Mouse (Mus musculus) left cerebral cortex, adult 18-20 months (tissue): ENCODE data around the gene Dcdc2a. TPM values are rescaled to one million over a fixed set of nuclear protein-coding genes. Genes with fewer than 3 reads are reported as not detected.

Source experiments
- DNase-seq, 2 experiments: peaks; one replicate each; pipeline ENCODE4 v3.0.0; 2021 to 2022; ENCODE audit warnings: low spot score in 2 of 2, mixed read lengths in 1 of 2
- total RNA-seq, 2 experiments: library from RNA; stranded (reverse); gene quantifications; 2 replicates each; pipeline ENCODE4 v1.2.3; 2021

Gene Dcdc2a
- total RNA-seq, 2 experiments from 2014 or later = 9.1 to 9.6 TPM

DNA sequence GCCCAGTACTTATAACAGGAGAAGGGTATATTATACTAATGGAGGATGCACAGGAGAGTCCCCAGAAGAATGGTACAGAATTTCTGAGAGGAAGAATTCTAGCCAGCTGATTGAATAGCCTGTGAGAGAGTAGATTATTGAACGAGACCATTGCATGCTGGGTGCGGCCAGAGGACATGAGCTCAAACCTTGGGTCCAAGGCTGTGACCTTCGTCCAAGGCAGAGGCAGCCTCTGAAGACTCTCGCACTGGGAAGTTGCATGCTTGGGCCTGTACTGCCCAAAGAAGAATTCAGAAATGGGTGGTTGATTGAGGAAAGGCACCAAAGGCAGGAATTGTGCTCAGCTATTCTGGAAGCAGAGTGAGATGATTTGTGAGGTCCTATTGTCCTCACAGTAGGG, 38.0 kb downstream of the Dcdc2a start:
- no peak for DNase-seq

DNA sequence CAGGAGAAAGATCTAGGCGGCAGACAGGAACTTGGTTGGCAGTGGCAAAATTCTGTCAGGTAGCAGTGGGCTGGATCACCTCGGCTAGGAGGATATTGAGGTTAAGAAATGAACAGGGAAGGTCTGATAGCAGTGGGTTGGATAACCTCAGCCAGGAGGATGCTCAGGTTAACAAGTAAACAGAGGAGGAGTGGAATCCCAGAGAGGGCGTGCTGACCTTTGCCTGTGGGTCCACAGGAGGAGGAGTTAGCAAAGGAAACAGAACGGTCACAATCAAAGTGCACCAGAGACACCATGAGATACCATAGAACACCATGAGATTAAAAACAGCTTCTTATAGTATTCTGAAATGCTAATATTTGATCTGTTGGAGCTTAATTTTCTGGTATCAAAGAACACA, 38.6 kb downstream of the Dcdc2a start:
- DNase-seq = no peak

DNA sequence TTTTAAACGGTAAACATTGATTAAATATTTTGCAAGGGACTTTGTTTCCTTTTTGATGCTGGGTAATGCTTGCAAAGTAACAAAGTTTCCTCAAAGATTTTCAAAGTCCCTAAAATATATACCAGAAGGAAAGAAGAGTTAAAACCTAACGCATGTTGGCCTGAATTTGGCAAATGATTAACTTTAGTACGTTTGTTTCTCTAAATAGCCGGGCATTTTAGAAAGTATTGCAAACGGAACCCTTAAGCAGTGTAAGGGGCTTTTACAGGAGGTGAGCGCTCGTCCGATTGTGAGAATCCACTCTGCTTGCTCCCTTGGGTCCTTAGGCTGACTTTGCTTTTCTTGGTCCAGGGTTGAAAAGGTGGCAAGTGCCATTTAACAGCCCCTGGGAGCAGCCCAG, 41.5 kb downstream of the Dcdc2a start:
- no peak for DNase-seq

DNA sequence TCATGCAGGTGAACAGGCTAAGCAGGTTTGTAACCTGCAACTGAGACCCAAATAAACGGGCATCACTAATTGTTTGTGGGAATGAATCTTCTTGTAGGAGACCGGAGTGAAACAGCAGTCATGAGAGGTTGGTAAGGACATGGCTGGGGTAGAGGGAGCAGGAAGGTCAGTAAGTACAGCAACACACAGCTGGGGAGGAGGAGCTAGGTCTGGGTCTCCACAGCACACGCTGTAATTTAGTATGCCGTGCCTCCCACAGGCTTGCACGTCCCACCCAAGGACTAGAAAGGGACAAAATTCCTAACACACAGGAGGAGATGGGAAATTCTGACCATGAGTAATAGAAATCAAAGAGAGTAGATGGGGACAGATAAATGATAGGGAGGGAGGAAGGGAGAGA, 42.8 kb downstream of the Dcdc2a start:
- no peak for DNase-seq

DNA sequence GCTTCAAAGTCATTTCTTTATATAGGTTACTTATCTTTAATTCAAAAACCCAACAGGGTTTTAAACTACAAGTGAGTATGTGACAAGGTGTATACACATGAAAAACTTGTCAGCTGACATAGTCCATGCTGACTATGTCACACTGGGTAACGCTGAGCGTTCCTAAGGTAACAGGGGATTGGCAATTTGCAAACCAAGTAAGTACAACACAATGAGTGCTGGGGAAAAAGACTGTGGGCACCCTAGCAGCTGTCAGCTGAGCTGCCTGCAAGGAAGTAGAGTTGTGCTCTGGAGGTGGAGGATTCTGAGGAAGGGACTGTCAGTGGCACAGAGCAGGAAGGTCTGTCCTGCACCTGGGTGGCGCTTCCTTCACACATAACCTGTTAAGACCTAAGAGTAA, 43.7 kb downstream of the Dcdc2a start:
- DNase-seq = no peak

DNA sequence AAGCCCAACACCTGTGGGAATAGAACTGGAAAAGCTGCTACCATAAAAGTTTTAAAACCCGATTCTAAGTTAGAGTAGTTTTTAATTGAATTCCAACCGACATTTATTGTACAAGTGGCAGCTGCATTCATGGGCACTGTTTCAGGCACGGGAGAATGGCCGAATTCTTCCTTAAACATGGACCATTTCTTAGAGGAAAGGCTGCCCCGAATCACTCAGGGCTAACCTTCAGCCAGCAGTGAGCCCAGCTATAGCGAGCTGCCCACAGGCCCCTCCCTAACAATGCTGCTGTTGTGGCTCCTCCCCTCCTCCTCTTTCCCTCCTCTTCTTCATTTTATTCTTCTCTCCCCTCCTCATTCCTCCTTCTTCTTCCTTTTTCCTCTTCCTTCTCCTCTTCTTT, 44.8 kb downstream of the Dcdc2a start:
- DNase-seq = no peak

DNA sequence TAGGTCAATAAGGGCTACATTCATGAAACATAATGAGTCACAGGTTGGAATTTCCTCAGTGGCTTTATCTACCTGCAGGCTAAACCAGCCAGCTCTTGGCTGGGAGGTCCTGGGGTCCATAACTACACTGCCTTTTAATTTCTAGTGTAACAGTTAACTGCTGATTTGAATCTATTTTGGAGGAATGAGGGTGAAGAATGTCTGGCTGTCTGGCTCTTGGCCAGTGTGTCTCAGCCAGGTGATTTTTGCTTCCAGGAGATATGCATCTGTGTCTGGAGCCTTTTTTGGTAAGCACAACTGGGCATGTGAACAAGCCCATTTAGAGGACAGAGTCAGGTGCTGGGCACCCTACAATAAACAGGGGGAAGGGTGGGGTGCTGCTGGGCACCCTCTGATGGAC, 49.9 kb downstream of the Dcdc2a start:
- DNase-seq = no peak

DNA sequence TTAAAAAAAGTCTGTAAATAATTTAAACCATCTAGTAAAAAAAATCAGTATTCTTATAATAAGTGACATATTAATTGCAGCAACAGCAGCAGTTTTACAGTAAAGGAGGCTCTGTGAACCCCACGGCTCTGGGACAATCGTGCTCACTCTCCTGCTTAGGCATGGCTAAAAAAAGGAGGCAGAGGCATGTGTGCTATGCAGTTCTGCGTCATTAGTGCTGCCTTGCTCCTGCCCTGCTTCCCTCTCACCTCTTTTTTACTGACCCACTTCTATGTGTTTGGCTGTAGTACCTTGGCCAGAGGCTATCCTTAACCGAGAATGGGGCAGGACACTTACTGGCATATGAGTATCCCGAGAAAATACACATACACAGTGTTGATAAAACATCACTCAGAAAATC, 50.9 kb downstream of the Dcdc2a start:
- no peak for DNase-seq

DNA sequence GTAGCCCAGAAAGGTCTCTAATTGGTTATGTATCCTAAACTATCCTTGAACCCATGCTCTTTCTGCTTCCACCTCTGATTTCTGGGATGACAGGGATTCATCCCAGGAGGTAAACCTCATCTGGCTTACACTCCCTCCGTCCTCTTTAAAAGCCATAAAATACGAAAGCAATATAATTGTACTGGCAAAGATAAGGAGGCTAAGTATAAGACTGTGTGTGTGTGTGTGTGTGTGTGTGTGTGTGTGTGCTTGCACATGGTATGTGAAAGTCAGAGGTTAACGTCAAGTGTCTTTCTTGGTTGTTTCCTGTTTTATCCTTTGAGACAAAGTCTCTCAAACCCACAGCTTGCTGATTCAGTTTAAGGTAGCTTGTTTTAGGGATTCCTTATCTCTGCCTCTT, 52.5 kb downstream of the Dcdc2a start:
- DNase-seq = no peak

DNA sequence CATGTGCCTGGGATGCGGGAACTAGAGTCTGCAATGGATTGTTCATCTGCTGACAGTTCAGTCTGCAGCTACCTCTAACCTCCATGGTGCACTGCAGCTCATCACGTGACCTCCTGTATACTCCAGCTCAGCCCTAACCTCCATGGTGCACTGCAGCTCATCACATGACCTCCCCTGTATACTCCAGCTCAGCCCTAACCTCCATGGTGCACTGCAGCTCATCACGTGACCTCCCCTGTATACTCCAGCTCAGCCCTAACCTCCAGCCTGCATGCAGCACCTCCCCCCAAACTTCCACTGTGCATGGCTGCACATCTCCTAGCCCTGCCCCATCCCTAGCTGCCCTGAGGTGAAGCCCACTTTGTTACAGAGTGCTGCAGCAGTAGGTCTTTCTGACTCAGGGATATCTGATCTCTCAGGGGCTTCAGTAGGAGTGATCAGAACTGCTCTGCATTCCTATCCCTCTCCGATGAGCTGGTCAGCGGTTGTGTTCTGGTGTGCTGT, 54.8 kb downstream of the Dcdc2a start:
- no peak for DNase-seq

DNA sequence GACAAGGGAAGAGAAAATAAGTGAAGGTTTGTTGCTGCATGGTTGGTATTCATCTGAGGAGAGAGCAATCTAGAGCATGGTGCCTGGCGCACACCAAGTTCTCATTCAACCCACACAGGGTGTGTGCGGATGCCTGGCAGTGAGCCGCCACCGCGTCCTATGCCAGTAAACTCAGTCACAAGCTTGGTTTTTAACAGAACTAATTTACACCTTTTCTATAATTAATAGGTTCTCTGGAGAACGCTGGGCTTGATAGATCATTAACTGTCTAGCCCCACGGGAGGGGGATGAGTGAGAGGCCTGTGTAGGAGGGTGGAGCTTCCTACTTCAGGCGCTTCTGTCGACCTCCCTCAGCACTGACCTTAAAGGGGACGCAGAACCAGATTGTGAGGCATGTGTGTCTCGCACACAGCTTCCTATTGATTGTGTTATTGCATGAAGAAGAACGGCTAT, 59.7 kb downstream of the Dcdc2a start:
- DNase-seq = peak; percentile 65 to 83

DNA sequence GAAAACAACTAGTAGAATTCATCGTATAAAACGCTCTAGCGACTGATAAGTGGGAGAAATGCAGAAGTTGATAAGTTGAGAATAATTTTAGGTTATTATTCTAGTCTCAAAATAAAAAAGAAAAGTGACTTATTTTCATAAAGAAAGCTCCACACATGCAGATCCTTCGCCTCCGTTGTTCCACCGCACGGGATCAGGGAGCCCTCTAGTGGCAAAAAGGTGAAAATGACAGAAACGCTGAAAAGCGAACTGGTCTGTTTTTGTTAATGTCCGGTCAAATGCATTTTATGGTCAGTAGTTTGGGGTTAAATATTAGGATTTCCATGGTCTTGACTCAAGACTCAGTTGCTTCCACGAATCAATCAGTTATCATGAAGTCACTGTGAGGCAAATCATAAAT, 60.2 kb downstream of the Dcdc2a start:
- peak; percentile 20 to 34 for DNase-seq

DNA sequence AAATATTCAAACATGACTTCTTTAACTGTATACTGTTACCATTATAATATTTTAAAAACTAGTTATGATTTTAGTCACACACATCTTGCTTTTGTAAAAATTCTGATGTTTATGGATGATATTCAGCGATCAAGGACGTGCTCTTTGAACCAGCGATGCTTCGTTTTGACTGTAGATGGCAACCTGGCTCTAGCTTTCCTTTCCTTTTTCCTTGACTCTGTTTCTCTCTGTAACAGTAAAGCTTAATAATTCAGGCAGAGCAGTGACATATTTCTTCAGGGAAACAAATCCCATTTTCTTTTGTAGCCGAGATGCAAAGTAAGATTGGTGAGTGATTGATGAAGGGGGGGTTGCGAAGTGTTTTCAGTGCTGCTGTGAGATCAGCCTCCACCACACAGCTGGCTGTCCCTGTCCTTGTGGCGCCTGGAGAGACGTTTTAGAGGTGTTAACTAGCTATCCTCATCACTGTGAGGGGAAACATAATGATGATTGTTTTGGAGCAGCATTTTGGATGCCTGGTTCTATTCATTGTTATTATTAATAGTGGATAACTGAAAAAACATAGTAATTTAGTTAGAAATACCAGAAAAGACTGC, 67.0 kb downstream of the Dcdc2a start:
- DNase-seq = no peak

DNA sequence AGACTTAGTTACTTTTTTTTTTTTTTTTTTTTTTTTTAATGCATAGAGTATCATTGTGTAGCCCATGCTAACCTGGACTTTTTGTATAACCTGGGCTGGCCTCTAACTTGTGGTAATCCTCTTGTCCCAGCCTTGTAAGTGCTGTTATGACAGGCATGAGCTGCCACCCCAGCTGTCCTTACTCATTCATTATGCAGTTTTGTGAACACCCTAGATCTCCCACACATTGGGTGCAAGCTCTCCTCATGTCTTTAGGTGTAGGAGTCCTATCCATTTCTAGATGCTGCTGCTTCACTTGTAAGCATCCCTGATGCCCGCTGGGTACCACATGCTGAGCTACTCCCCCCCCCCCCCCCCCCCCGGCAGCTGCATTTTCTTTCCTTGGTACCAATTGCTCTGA, 71.4 kb downstream of the Dcdc2a start:
- DNase-seq = peak; percentile 22 to 40

DNA sequence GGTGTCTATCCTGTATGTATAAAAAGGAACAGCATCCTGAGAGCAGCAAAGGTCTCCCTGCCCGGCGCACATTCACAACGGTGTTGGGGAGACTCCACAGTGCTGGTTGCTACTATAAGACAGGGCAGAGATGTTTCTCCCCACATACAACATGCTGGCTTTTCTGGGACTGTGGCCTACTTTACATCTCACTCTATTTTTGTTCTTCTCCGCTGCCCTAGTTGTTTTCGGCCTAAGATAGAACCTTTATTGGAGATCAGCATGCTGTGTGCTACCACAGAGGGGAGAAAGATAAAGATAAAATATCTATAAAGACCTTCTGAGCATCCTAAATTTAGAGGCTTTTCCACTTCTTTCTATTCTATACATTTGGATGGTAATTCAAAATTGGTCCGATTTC, 72.0 kb downstream of the Dcdc2a start:
- DNase-seq = no peak

DNA sequence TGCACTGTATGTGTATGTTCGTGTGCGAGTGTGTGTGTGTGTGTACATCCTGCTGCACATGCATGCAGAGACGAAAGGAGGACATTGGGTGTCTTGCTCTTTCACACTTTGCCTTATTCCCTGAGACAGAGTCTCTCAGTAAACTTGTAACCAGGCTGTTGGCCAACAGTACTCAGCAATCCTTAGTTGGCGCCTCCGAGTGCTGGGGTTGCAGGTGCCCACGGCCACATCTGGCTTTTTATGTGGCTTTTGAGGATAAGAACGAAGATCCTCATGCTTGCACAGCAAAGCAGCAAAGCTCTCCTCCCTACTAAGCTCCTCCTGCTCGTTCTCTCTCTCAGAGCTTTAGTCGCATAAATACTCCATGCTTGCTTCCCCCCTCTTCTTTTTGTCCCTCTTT, 73.0 kb downstream of the Dcdc2a start:
- peak; percentile 12 to 18 for DNase-seq

DNA sequence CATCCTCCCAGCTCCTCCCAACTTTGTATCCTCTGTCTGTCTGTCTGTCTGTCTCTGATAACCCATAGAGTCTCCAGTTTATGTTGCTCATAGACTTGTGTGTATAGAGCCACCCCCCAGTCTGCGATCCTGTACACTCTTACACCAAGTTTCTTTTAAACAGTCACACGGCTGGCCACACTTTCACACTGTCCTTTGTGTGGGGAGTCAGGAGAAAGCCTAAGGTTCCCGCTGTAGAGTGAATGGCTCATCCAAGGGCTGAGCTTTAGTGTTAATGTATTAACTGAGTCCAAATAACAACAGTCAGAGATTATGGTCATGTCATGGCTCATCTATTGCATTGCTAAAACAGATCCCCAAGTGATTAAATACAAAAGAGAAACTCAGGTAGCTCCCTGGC, 87.3 kb downstream of the Dcdc2a start:
- DNase-seq = no peak

DNA sequence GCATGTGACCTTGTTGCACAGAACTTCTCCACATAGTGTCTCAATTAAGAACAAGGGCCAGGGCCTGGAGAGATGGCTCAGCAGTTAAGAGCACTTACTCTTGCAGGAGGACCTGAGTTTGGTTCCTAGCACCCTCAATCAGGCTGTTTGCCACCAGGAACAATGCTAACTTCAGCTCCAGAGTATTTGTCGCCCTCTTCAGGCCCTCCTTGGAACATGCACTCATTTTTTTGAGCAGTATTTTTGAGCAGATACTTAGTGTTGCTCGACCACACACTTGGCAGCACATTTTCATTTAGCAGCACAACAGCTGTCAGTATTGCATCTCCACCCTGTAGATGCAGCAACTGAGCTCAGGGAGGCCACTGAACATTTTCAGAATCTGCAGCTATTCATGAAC, 88.3 kb downstream of the Dcdc2a start:
- DNase-seq = no peak

DNA sequence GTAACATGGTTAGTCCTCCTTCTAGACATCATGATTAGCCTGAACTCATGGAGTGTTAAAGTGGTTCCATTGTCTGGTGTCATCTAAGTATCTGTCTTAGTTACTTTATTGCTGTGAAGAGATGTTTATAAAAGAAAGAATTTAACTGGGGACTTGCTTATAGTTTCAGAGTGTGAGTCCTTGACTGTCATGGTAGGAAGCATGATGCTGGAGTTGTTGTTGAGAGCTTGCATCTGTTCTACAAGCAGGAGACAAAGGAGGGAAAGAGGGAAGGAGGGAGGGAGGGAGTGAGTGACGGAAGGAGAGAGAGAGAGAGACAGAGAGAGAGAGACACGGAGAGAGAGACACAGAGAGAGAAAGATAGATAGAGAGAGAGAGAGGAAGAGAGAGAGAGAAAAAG, 90.4 kb downstream of the Dcdc2a start:
- DNase-seq = no peak

DNA sequence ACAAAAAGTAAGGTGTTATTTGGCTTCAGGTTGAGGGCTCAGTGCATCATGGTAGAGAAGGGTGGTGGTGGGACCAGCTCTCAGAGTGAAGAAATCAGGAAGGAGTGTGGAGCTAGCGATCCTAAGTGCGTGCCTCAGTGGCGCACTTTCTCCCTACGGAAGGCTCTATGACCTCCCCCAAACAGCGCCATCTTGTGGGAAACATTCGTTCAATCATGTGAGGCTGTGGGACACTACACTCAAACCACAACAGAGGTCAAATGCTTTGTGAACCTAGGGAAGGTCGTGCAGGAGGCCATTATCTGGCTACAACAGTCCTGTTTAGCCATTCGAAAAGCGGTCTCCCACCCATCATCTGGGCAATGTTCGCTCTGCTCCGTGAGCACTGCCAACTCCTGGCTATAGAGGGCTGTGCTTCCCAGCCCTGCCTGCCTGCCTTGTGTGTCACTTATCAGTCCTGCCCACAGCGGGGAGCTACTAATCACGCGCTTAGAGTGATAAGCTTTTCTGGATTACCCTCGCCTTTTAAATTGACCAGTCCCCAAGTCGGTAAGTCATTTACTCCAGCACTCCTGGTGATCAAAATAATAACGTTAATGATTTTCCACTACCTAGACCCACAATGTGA, 94.5 kb downstream of the Dcdc2a start:
- no peak for DNase-seq

DNA sequence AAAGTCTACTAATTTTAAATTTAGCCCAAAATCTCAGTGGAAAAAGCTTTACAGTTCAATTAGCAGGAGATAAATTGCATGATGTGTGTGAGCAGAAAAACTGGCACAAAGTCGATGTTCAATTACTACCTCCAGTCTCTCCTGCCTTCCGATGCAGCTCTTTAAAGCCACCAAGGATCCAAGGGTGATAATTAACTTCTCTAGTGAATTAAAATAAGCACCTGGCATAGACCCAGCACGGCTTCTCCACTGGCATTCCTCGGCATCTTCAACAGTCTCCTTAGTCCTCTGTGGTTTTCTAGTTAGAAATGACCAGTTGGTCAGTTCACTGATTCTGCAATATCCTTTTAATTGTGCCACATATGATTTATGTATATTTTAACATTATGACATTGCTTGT, 95.1 kb downstream of the Dcdc2a start:
- no peak for DNase-seq

DNA sequence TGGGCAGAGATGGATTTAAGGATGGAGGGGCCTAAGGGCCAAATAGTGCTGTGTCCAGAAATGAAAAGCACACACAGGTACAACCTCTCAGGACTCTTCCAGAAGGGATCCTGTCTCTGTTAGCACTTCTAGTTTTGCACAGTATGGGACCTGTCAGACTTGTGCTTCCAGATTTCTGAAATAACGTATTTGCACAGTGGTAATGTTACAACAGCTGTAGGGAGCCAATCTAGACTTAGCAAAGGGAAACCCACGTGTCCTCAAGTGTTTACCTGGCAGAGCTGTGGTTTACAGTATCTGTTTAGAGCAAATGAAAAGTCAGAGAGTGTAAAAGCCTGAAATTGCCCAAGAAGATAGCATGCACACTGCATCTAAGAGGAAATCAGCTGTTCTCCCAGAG, 104.1 kb downstream of the Dcdc2a start:
- no peak for DNase-seq

DNA sequence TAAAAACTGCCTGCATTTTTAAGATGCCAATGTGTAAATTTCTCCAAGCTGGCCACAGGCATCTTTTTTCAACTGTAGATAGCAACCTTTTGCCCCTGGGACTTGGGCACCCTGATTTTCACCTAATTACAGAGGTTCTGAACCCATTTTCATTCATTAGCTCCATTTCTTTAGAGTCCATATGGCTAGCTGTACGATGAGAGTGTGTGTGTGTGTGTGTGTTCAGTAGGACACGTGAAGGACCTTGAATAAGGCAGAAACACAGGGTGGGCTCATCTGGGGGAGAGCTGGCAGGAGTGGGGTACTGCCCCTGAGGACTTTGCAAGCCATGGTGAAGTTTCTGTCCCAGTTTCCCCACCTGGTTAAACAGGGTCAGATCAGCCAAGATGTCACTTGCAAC, 105.0 kb downstream of the Dcdc2a start:
- no peak for DNase-seq
